Mouse (Mus musculus) liver, embryonic 14.5 days (tissue): Measurements from ENCODE around the gene Tcstv1.
"Not testable (repeated sequence)": the region's sequence is repeated elsewhere in the genome, so short reads cannot be mapped to it uniquely, and the experiment has no call there.

Source experiments
- CTCF ChIP-seq: IDR thresholded peaks from 2 replicates; pipeline ENCODE4 v1.5.1; 2016; ENCODE audit warnings: antibody characterized with exemption, low read depth, control low read depth
- EP300 ChIP-seq: IDR thresholded peaks from 2 replicates; pipeline ENCODE4 v1.6.1; 2016; ENCODE audit warnings: antibody characterized with exemption, low read depth

- not testable (repeated sequence) for TF ChIP-seq CTCF, EP300
Measured at GRCm38 (mm10) chr13:119916449-119916848, 21.9 kb upstream of the Tcstv1 start.
